Mouse (Mus musculus): Measurements from ENCODE around the gene Tmem270. TPM values are rescaled to one million over a fixed set of nuclear protein-coding genes. Genes with fewer than 3 reads are reported as not detected.
"Not testable (repeated sequence)": the region's sequence is repeated elsewhere in the genome, so short reads cannot be mapped to it uniquely, and the experiment has no call there.

Gene Tmem270
- polyA plus RNA-seq, 1 experiment = not detected

GRCm38 (mm10) chr5:134939069-134939468 lies 32.5 kb upstream of the Tmem270 start:
- WGBS = 70% methylated on average over 3 of the region's 3 CpGs
- H3K36me3 ChIP-seq (ENCODE audit: control insufficient read depth, insufficient read depth, low read length) = no peaks in the 10 kb centered on the region
- no peak overlapping the region for H3K4me3 ChIP-seq (ENCODE audit: control insufficient read depth, insufficient read depth, low read length)
- H3K27me3 ChIP-seq (ENCODE audit: control insufficient read depth, insufficient read depth, low read length) = no peaks in the 10 kb centered on the region
- no peak for TF ChIP-seq POLR2A (IDR thresholded peaks at IDR 0.05; ENCODE audit: control insufficient read depth, extremely low read depth, insufficient read depth, low read length, poor library complexity)
- no peak for TF ChIP-seq CTCF (IDR thresholded peaks at IDR 0.05; ENCODE audit: borderline replicate concordance, control insufficient read depth, extremely low read depth, insufficient read depth, low read length, poor library complexity)
- H3K27ac ChIP-seq (ENCODE audit: control insufficient read depth, insufficient read depth, low read length) = peak overlapping the region; percentile 46
- no peak for DNase-seq
- H3K4me1 ChIP-seq (replicated peaks; ENCODE audit: control insufficient read depth, insufficient read depth, low read length) = peaks cover 40% of the 10 kb centered on the region

DNA sequence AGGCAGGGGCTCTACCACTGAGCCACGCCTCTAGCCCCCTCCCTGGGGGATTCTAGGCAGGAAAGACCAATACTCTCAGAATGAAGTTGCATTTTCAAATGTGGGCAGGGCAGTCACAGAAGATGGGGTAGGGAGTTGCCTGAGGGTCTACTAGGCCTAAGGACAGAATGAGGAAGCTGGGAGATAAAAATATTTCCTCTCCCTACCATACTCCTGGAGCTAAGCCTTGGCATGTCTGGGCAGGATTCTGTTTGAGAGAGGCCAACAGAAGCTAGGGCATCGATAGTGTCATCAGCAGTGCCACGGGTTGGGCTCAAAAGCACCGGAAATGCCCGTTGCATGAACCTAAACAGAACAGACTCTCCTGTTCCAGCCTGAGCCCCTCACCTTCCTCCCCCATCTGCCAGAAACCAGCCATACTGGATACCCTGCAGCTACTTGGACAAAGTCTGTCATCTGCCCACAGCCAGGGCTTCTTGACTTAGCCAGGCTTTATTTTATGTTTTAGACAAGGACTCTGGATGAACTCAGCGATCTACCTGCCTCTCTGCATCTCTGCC lies 30.2 kb upstream of the Tmem270 start:
- WGBS = 86% methylated on average over 6 of the region's 6 CpGs
- DNase-seq = no peak
- no peak overlapping the region for H3K4me3 ChIP-seq (ENCODE audit: control insufficient read depth, insufficient read depth, low read length)

DNA sequence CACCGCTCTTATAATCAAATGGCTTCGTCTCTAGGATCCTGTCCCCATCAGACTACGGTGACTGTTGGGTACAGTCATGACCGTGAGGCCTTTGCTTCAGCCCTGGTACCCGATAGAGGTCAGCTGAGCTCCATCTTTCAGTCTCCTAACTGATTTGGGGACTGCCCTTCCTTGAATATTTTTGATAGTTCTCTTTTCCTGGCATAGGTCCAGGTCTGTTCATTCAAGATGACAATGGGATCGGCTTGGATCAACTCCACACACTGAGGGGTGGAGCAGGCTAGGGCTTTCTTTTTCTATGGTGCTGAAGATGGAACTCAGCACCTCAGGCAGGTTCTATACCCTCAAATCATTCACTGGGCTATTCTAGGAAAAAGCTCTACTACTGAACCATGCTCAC lies 29.5 kb upstream of the Tmem270 start:
- Histone ChIP-seq H3K4me3 (ENCODE audit: control insufficient read depth, insufficient read depth, low read length) (no peak overlapping the region), H3K27ac (ENCODE audit: control insufficient read depth, insufficient read depth, low read length) (no peak overlapping the region), H3K4me1 (replicated peaks; ENCODE audit: control insufficient read depth, insufficient read depth, low read length) (peaks cover 32% of the 10 kb centered on the region), H3K36me3 (ENCODE audit: control insufficient read depth, insufficient read depth, low read length) (no peaks in the 10 kb centered on the region), H3K27me3 (ENCODE audit: control insufficient read depth, insufficient read depth, low read length) (no peaks in the 10 kb centered on the region)
- no peak for TF ChIP-seq CTCF (IDR thresholded peaks at IDR 0.05; ENCODE audit: borderline replicate concordance, control insufficient read depth, extremely low read depth, insufficient read depth, low read length, poor library complexity)
- no peak for TF ChIP-seq POLR2A (IDR thresholded peaks at IDR 0.05; ENCODE audit: control insufficient read depth, extremely low read depth, insufficient read depth, low read length, poor library complexity)
- WGBS = 96% methylated on average over 6 of the region's 6 CpGs
- DNase-seq = no peak

More for the DNA sequence above, 30.2 kb upstream of the Tmem270 start:
- Histone ChIP-seq H3K36me3 (ENCODE audit: control insufficient read depth, insufficient read depth, low read length) (no peaks in the 10 kb centered on the region), H3K27me3 (ENCODE audit: control insufficient read depth, insufficient read depth, low read length) (no peaks in the 10 kb centered on the region), H3K4me1 (replicated peaks; ENCODE audit: control insufficient read depth, insufficient read depth, low read length) (peaks cover 39% of the 10 kb centered on the region), H3K27ac (ENCODE audit: control insufficient read depth, insufficient read depth, low read length) (no peak overlapping the region)
- TF ChIP-seq CTCF (IDR thresholded peaks at IDR 0.05; ENCODE audit: borderline replicate concordance, control insufficient read depth, extremely low read depth, insufficient read depth, low read length, poor library complexity) = no peak
- no peak for TF ChIP-seq POLR2A (IDR thresholded peaks at IDR 0.05; ENCODE audit: control insufficient read depth, extremely low read depth, insufficient read depth, low read length, poor library complexity)

DNA sequence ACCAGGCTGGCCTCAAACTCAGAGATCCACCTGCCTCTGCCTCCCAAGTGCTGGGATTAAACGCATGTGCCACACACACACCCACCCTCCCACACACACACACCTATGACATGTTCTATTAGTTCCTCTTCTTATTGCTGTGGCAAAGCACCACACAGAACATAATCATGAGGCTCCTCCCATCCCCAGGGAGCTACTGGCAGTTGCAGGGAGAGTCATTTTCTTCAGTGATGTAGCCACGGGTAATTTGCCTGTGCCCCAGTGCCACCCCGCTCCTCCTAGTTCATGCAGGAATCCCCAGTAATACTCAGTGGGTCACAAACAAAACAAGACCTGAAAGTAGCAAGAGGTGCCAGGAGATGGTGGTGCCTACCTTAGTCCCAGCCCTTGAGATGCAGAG lies 28.1 kb upstream of the Tmem270 start:
- Histone ChIP-seq H3K4me1 (replicated peaks; ENCODE audit: control insufficient read depth, insufficient read depth, low read length) (peaks cover 23% of the 10 kb centered on the region), H3K36me3 (ENCODE audit: control insufficient read depth, insufficient read depth, low read length) (no peaks in the 10 kb centered on the region), H3K27ac (ENCODE audit: control insufficient read depth, insufficient read depth, low read length) (no peak overlapping the region), H3K27me3 (ENCODE audit: control insufficient read depth, insufficient read depth, low read length) (no peaks in the 10 kb centered on the region), H3K4me3 (ENCODE audit: control insufficient read depth, insufficient read depth, low read length) (no peak overlapping the region)
- TF ChIP-seq CTCF (IDR thresholded peaks at IDR 0.05; ENCODE audit: borderline replicate concordance, control insufficient read depth, extremely low read depth, insufficient read depth, low read length, poor library complexity) = no peak
- no peak for TF ChIP-seq POLR2A (IDR thresholded peaks at IDR 0.05; ENCODE audit: control insufficient read depth, extremely low read depth, insufficient read depth, low read length, poor library complexity)
- WGBS = 75% methylated on average over 3 of the region's 3 CpGs
- DNase-seq = no peak

DNA sequence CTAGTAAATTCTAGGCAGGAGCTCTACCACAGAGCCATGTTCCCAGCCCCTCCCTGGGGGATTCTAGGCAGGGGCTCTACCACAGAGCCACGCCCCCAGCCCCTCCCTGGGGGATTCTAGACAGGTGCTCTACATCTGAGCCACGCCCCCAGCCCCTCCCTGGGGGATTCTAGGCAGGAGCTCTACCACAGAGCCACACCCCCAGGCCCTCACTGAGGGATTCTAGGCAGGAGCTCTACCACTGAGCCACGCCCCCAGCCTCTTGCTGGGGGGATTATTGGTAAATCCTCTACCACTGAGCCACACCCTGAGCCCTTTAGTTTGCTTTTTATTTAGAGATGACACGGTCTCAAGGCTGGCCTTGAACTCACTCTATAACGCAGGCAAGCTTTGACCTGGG lies 27.2 kb upstream of the Tmem270 start:
- WGBS = 97% methylated on average over 5 of the region's 5 CpGs
- Histone ChIP-seq H3K4me1 (replicated peaks; ENCODE audit: control insufficient read depth, insufficient read depth, low read length) (peaks cover 20% of the 10 kb centered on the region), H3K27ac (ENCODE audit: control insufficient read depth, insufficient read depth, low read length) (peak overlapping the region; percentile 33)
- H3K4me3 ChIP-seq (ENCODE audit: control insufficient read depth, insufficient read depth, low read length); H3K36me3 ChIP-seq (ENCODE audit: control insufficient read depth, insufficient read depth, low read length); DNase-seq; H3K27me3 ChIP-seq (ENCODE audit: control insufficient read depth, insufficient read depth, low read length): not testable (repeated sequence)

DNA sequence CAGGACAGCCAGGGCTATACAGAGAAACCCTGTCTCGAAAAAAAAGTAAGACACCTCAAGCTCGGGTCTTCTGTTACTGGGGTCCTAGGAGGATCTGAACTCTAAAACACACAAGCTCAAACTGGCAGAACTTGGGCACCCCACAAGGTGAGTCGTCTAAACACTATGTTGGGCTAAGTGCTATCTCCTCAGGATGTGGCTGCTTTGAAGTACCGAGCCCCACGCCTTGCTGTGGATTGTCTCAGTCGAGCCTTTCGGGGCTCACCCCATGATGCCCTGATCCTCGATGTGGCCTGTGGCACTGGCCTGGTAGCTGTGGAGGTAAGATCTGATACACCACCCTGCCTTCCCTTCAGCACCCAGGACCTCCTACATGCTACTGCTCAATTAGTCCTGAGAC lies 26.7 kb upstream of the Tmem270 start:
- no peaks in the 10 kb centered on the region for H3K27me3 ChIP-seq (ENCODE audit: control insufficient read depth, insufficient read depth, low read length)
- peak overlapping the region; percentile 61 for H3K27ac ChIP-seq (ENCODE audit: control insufficient read depth, insufficient read depth, low read length)
- H3K4me3 ChIP-seq (ENCODE audit: control insufficient read depth, insufficient read depth, low read length) = 0 out of 2 replicates have a peak overlapping the region, but pooled peaks have one; percentile 1
- WGBS = 17% methylated on average over 8 of the region's 8 CpGs
- peak; percentile 50 for DNase-seq
- TF ChIP-seq CTCF (IDR thresholded peaks at IDR 0.05; ENCODE audit: borderline replicate concordance, control insufficient read depth, extremely low read depth, insufficient read depth, low read length, poor library complexity) (no peak), POLR2A (IDR thresholded peaks at IDR 0.05; ENCODE audit: control insufficient read depth, extremely low read depth, insufficient read depth, low read length, poor library complexity) (no peak)
- peaks cover 16% of the 10 kb centered on the region for H3K4me1 ChIP-seq (replicated peaks; ENCODE audit: control insufficient read depth, insufficient read depth, low read length)
- no peaks in the 10 kb centered on the region for H3K36me3 ChIP-seq (ENCODE audit: control insufficient read depth, insufficient read depth, low read length)

GRCm38 (mm10) chr5:134932903-134933276 lies 26.4 kb upstream of the Tmem270 start:
- H3K36me3 ChIP-seq (ENCODE audit: control insufficient read depth, insufficient read depth, low read length) = no peaks in the 10 kb centered on the region
- H3K4me3 ChIP-seq (ENCODE audit: control insufficient read depth, insufficient read depth, low read length) = peak overlapping the region; percentile 87
- peaks cover 16% of the 10 kb centered on the region for H3K4me1 ChIP-seq (replicated peaks; ENCODE audit: control insufficient read depth, insufficient read depth, low read length)
- TF ChIP-seq CTCF (IDR thresholded peaks at IDR 0.05; ENCODE audit: borderline replicate concordance, control insufficient read depth, extremely low read depth, insufficient read depth, low read length, poor library complexity) (no peak; the same call in 1 of the 2 replicates), POLR2A (IDR thresholded peaks at IDR 0.05; ENCODE audit: control insufficient read depth, extremely low read depth, insufficient read depth, low read length, poor library complexity) (no peak)
- DNase-seq = peak; percentile 72
- H3K27me3 ChIP-seq (ENCODE audit: control insufficient read depth, insufficient read depth, low read length) = no peaks in the 10 kb centered on the region
- H3K27ac ChIP-seq (ENCODE audit: control insufficient read depth, insufficient read depth, low read length) = peak overlapping the region; percentile 61; the same call in 1 of the 2 replicates
- WGBS = 30% methylated on average over 9 of the region's 9 CpGs

Data from thymus, adult 2 months (tissue).